Mouse (Mus musculus): Measurements from ENCODE around the gene Rnasel. TPM values are rescaled to one million over a fixed set of nuclear protein-coding genes. Genes with fewer than 3 reads are reported as not detected.

The Rnasel gene
- polyA plus RNA-seq, 1 experiment from 2014 or later, result 24.5 TPM

DNA sequence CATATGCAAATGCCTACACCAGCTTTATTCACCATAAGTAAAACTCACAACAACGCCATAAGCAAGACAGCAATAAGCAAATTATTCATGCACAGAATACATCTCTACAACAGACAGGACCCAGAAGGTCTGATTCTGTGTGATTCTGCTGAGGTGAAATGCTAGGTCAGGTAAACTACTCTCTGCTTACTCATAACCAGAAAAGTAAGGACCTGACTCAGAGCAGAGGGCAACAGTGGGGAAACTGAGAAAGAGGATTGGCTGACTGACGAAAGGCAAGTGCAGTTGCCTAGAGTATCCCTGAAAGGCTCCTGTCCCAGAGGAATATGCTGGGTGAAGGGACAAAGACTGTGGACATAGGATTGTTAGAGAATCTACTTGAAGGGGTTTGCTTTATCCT lies 36.6 kb upstream of the Rnasel start:
- no peaks in the 10 kb centered on the region for H3K36me3 ChIP-seq (replicated peaks)
- no peak for ATAC-seq (ENCODE audit: insufficient read depth)
- no peak overlapping the region for H3K4me3 ChIP-seq (replicated peaks)
- H3K4me2 ChIP-seq, result no peak overlapping the region
- H3K27me3 ChIP-seq, result no peaks in the 10 kb centered on the region
- H3K9me3 ChIP-seq (replicated peaks), result no peaks in the 10 kb centered on the region
- no peaks in the 10 kb centered on the region for H3K4me1 ChIP-seq (replicated peaks)
- H3K27ac ChIP-seq (replicated peaks), result no peak overlapping the region
- WGBS (ENCODE audit: insufficient replicate concordance), result 66% methylated on average over 2 of the region's 2 CpGs
- H3K9ac ChIP-seq, result no peak overlapping the region

DNA sequence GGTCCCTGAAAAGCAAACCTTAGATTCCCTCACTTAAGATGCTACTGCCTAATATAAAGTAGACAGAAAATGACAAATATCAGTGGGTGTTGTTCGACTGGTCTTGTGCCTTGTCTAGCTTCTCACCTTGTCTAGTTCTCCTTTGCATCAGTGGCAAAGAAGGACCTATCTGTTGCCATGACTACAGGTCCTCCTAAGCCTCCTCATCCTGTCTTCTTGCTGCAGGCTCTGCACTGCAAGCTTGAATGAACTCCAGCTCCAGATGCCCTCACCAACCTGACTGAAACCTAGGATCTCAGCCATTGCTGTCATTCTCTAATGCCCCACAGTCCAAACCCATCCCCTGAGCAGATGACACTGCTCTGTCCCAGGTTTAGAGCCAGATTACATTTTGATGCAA lies 31.2 kb upstream of the Rnasel start:
- no peaks in the 10 kb centered on the region for H3K9me3 ChIP-seq (replicated peaks)
- H3K9ac ChIP-seq, result no peak overlapping the region
- H3K27ac ChIP-seq (replicated peaks), result no peak overlapping the region
- no peaks in the 10 kb centered on the region for H3K4me1 ChIP-seq (replicated peaks)
- ATAC-seq (ENCODE audit: insufficient read depth), result no peak
- H3K36me3 ChIP-seq (replicated peaks), result no peaks in the 10 kb centered on the region
- H3K4me3 ChIP-seq (replicated peaks), result no peak overlapping the region
- H3K4me2 ChIP-seq, result no peak overlapping the region
- WGBS (ENCODE audit: insufficient replicate concordance), result 48% methylated on average over 1 of the region's 1 CpGs
- H3K27me3 ChIP-seq, result no peaks in the 10 kb centered on the region

DNA sequence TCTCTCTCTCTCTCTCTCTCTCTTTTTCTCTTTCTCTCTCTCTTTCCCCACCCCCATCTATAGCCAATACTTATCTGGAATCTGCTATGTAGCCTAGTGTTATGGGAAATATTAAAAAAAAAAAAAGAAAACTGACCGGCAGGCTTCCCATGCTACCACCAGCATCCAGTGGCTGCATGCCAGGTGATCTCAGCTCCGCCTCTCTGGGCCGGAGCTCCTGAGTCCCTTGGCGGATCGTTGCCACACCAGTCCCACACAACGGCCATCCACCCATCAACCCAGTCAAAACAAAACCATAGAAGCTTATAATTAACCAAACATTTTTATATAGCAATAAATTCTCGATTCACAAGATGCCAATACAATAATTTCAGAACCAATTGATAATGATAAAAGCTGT lies 28.3 kb upstream of the Rnasel start:
- Histone ChIP-seq H3K36me3 (replicated peaks) (no peaks in the 10 kb centered on the region), H3K27ac (replicated peaks) (no peak overlapping the region), H3K9me3 (replicated peaks) (no peaks in the 10 kb centered on the region), H3K4me3 (replicated peaks) (no peak overlapping the region), H3K4me1 (replicated peaks) (no peaks in the 10 kb centered on the region), H3K9ac (no peak overlapping the region), H3K27me3 (no peaks in the 10 kb centered on the region), H3K4me2 (no peak overlapping the region)
- WGBS (ENCODE audit: insufficient replicate concordance), result 73% methylated on average over 7 of the region's 7 CpGs
- ATAC-seq (ENCODE audit: insufficient read depth), result no peak

DNA sequence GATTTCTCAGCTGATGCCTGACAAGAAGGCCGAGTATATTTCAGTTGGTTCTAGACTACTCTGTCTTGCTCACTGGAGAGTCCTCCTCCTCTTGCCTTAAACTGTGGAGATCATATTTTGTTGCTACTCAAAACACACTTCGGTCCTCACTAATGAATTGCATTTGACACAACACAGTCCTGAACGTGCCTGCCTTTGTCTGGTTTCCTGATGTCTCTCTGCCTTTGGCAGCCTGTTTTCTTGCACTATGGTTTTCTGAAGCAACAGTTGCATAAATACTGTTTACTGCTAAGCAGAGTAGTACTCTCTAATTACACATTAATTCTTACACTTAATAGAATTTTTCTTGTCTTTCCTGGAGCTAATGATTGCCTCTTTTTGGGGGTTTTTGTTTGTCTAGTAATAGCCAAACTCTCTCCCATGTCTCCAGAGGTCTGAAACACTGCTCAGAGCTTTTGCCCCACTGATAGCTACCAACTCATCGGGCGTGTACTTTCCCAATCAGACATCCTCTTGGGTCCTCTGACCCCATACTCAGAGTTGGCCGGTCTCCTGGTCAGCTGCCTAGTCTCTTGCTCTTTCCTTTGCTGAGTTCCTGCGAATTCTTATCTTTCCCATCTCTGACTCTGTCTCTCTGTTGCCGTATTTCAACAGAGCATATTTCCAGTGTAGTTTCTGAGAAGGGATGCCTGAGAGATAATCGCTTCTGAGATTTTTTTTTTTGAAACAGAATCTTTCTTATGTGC lies 27.5 kb upstream of the Rnasel start:
- H3K9ac ChIP-seq, result no peak overlapping the region
- no peaks in the 10 kb centered on the region for H3K4me1 ChIP-seq (replicated peaks)
- ATAC-seq (ENCODE audit: insufficient read depth), result no peak
- H3K36me3 ChIP-seq (replicated peaks), result no peaks in the 10 kb centered on the region
- no peaks in the 10 kb centered on the region for H3K27me3 ChIP-seq
- no peak overlapping the region for H3K27ac ChIP-seq (replicated peaks)
- H3K4me2 ChIP-seq, result no peak overlapping the region
- WGBS (ENCODE audit: insufficient replicate concordance), result 56% methylated on average over 9 of the region's 9 CpGs
- no peak overlapping the region for H3K4me3 ChIP-seq (replicated peaks)
- no peaks in the 10 kb centered on the region for H3K9me3 ChIP-seq (replicated peaks)

DNA sequence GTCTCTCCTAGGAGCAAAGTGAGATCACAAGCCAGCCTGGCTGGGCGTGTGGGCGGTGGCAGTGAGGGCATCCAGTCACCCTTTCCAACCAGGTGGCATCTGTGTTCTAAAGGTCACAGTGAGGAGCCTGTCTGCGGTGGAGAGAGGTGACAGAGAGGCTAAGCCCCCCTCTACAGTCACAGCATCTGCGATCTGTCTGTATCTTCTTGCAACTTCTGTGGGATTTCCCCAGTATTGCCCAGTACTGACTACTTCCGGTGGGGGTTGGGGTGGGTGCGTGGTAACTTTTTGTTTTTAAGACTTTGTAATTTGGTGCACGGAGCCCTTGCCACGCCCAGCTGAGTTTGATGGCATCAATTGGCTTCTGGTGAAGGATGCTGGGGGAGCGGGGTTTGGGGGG lies 25.8 kb upstream of the Rnasel start:
- no peaks in the 10 kb centered on the region for H3K4me1 ChIP-seq (replicated peaks)
- no peak overlapping the region for H3K27ac ChIP-seq (replicated peaks)
- no peaks in the 10 kb centered on the region for H3K9me3 ChIP-seq (replicated peaks)
- H3K9ac ChIP-seq, result no peak overlapping the region
- WGBS (ENCODE audit: insufficient replicate concordance), result 61% methylated on average over 9 of the region's 9 CpGs
- no peak overlapping the region for H3K4me2 ChIP-seq
- H3K4me3 ChIP-seq (replicated peaks), result no peak overlapping the region
- no peak for ATAC-seq (ENCODE audit: insufficient read depth)
- no peaks in the 10 kb centered on the region for H3K36me3 ChIP-seq (replicated peaks)
- H3K27me3 ChIP-seq, result no peaks in the 10 kb centered on the region

DNA sequence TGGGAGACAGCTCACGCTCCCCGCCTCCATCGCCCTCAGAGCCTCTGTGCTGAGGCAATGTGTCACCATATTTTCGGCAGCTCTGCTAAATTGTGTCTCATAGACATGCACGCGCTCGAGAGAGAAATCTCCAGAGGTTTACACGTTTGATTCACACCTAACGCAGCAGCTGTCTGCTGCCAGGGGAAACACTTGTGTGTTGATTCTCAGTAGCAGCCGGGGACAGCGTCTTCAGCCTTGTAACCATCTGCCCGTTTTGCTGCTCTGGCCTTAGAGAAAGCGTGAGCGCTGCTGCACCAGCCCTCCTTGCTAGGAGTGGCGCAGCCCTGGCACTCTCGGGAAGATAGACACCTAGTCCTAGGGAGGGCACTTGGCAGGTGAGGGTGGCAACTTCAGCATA lies 22.6 kb upstream of the Rnasel start:
- 74% methylated on average over 16 of the region's 16 CpGs for WGBS (ENCODE audit: insufficient replicate concordance)
- Histone ChIP-seq H3K4me1 (replicated peaks) (no peaks in the 10 kb centered on the region), H3K4me2 (no peak overlapping the region), H3K27me3 (no peaks in the 10 kb centered on the region), H3K4me3 (replicated peaks) (no peak overlapping the region), H3K27ac (replicated peaks) (no peak overlapping the region), H3K9ac (no peak overlapping the region), H3K9me3 (replicated peaks) (no peaks in the 10 kb centered on the region), H3K36me3 (replicated peaks) (no peaks in the 10 kb centered on the region)
- no peak for ATAC-seq (ENCODE audit: insufficient read depth)

DNA sequence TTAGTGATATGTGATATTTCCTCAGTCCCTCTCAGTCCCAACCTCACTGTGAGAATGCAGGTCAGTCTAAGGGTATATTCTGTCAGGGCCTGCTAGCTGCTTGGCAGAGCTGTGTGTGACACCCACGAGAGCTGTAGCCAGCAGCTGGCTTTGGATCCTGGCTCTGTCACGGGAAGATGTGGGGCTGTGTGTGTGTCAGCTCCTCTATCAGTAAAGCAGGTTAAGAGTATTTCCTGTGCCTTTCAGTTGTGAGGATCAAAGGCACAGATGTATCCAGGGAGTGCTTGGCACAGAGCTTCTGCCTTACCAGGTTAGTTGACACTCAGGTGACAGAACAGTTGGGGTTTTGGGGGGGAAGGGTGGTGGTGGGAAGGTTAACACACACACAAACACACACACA lies 19.4 kb upstream of the Rnasel start:
- H3K27ac ChIP-seq (replicated peaks), result no peak overlapping the region
- no peak for ATAC-seq (ENCODE audit: insufficient read depth)
- whole genome bisulfite sequencing (ENCODE audit: insufficient replicate concordance), result 24% methylated on average over 2 of the region's 2 CpGs

DNA sequence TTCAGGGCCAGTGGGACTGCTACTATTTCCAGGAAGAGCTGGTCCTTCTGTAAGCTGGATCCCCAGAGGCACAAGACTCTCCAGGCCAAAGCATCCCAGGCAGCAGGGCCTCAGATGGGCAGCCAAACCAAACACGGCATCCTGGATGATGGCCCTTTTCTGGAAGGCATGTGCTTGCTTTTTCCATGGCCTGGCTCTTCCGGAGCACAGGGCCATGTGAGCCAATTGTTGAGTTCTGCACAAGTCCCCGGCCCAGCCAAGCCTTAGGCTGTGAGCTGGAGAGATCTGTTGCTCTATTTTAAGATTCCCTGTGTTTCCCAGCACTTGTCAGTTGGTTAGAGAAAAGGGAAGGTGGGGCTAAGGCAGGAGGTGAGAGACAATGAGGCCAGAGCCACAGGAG lies 18.6 kb upstream of the Rnasel start:
- no peak overlapping the region for H3K4me3 ChIP-seq (replicated peaks)
- WGBS (ENCODE audit: insufficient replicate concordance), result 37% methylated on average over 3 of the region's 3 CpGs
- H3K9ac ChIP-seq, result no peak overlapping the region
- no peaks in the 10 kb centered on the region for H3K27me3 ChIP-seq
- ATAC-seq (ENCODE audit: insufficient read depth), result no peak
- no peak overlapping the region for H3K27ac ChIP-seq (replicated peaks)
- H3K9me3 ChIP-seq (replicated peaks), result no peaks in the 10 kb centered on the region
- H3K4me2 ChIP-seq, result no peak overlapping the region
- no peaks in the 10 kb centered on the region for H3K4me1 ChIP-seq (replicated peaks)
- no peaks in the 10 kb centered on the region for H3K36me3 ChIP-seq (replicated peaks)

More for the DNA sequence above, 19.4 kb upstream of the Rnasel start:
- Histone ChIP-seq H3K4me1 (replicated peaks) (no peaks in the 10 kb centered on the region), H3K4me2 (no peak overlapping the region), H3K4me3 (replicated peaks) (no peak overlapping the region), H3K36me3 (replicated peaks) (no peaks in the 10 kb centered on the region), H3K9ac (no peak overlapping the region), H3K9me3 (replicated peaks) (no peaks in the 10 kb centered on the region), H3K27me3 (no peaks in the 10 kb centered on the region)

DNA sequence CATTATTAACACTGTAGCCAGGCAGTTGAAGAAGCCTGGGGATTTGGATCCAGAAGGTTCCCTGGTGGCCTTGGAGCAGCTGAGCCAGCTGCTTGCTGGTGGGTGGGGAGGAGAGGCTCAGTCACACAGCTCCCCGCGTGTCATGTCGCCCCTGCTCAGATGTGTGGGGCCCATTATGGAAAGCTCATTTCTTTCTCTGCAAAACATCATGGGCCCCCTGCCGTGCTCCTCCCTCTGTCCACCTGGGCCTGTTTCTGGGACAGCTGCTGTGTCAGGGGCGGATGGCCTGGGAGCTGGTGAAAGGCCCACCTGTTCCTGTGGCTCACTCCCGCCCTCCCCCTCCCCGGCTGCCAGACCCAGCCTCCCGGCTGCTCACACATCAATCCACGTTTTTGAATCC lies 16.0 kb upstream of the Rnasel start:
- 57% methylated on average over 9 of the region's 9 CpGs for WGBS (ENCODE audit: insufficient replicate concordance)

DNA sequence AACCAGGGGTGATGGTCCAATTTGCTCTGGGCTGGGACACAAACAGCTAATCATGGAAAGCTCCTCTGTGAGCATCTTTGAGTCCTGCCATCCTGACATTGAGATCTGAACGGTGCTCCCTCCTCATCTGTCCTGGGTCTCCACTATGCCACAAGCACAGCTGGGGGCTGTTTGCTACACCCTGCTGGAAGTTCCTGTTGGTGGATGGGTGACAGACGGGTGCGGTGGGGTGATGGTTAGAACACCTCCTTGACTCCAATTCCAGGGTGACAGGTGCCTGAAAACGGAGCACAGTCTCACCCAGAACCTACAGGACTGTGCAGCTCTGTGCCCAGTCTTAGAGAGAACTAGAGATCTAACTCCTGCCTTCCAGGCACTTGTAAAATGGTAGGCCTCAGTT lies 14.4 kb upstream of the Rnasel start:
- WGBS (ENCODE audit: insufficient replicate concordance), result 52% methylated on average over 4 of the region's 4 CpGs
- ATAC-seq (ENCODE audit: insufficient read depth), result no peak

More for the DNA sequence above, 16.0 kb upstream of the Rnasel start:
- no peak overlapping the region for H3K4me2 ChIP-seq
- H3K4me3 ChIP-seq (replicated peaks), result no peak overlapping the region
- H3K9ac ChIP-seq, result no peak overlapping the region
- H3K27ac ChIP-seq (replicated peaks), result no peak overlapping the region
- no peaks in the 10 kb centered on the region for H3K4me1 ChIP-seq (replicated peaks)
- ATAC-seq (ENCODE audit: insufficient read depth), result no peak
- H3K27me3 ChIP-seq, result peaks cover 6% of the 10 kb centered on the region
- no peaks in the 10 kb centered on the region for H3K9me3 ChIP-seq (replicated peaks)
- no peaks in the 10 kb centered on the region for H3K36me3 ChIP-seq (replicated peaks)

DNA sequence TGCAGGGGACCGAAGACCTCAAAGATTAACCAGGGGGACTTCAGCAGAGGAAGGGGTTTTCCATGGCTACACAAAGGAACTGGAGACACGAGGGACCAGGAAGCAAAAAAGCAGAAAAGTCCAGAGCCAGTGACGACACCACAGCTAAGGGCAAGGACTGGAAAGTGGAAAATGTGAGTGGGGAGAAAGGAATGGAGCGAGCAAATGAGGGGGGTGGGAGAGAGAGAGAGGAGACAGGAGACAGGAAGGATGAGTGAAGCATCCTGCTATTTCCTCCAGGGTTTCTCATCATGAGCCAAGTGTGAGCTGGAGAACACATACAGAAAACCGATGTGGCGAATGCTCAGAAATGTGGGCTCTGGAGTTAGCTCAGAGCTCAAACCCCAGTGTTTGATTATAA lies 13.1 kb upstream of the Rnasel start:
- H3K36me3 ChIP-seq (replicated peaks), result no peaks in the 10 kb centered on the region
- H3K4me3 ChIP-seq (replicated peaks), result no peak overlapping the region
- 40% methylated on average over 6 of the region's 6 CpGs for WGBS (ENCODE audit: insufficient replicate concordance)
- no peak for ATAC-seq (ENCODE audit: insufficient read depth)
- no peak overlapping the region for H3K4me2 ChIP-seq
- no peaks in the 10 kb centered on the region for H3K9me3 ChIP-seq (replicated peaks)
- H3K9ac ChIP-seq, result no peak overlapping the region
- peaks cover 35% of the 10 kb centered on the region for H3K27me3 ChIP-seq
- H3K27ac ChIP-seq (replicated peaks), result no peak overlapping the region
- 0 out of 2 replicates have a peak, but pooled peaks cover 4% of the 10 kb centered on the region for H3K4me1 ChIP-seq (replicated peaks)

More for the DNA sequence above, 14.4 kb upstream of the Rnasel start:
- Histone ChIP-seq H3K36me3 (replicated peaks) (no peaks in the 10 kb centered on the region), H3K4me1 (replicated peaks) (no peaks in the 10 kb centered on the region), H3K4me3 (replicated peaks) (no peak overlapping the region), H3K27ac (replicated peaks) (no peak overlapping the region), H3K27me3 (peaks cover 23% of the 10 kb centered on the region), H3K9me3 (replicated peaks) (no peaks in the 10 kb centered on the region), H3K4me2 (no peak overlapping the region), H3K9ac (no peak overlapping the region)
